Mouse (Mus musculus): ENCODE measurements around the gene Ubtf.

The Ubtf gene

DNA sequence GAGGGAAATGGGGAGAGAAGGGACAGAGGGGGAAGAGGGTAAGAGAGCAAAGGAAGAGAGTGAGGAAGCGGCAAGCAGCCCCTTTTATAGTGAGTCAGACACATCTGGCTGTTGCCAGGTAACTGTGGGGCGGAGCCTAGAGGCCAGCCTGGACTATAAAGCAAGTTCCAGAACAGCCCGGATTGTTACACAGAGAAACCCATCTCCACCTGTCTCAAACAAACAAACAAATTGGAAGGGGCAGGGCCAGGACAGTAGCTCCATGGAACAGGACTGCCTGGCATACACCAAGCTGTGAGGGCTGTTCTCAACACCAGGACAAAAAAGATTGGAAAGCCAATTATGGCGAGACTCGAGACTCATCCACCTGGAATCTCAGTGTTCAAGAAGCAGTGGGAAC, 27.4 kb upstream of the Ubtf start:
- no peak for ATAC-seq (ENCODE audit: low TSS enrichment)

DNA sequence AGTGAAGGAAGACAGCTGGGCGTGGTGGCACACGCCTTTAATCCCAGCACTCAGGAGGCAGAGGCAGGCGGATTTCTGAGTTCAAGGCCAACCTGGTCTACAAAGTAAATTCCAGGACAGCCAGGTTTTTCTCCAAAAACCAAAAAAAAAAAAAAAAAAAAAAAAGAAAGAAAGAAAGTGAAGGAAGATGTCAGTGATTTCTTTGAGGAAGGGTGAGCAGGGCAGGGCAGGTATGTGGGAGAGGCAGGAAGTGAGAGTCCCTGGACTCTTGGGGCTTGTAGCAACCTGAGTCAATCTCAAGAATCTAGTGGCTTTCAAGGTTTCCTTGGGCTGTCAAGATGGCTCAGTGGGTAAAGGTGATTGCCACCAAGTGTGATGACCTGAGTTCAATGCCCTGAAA, 24.9 kb upstream of the Ubtf start:
- no peak for ATAC-seq (ENCODE audit: low TSS enrichment)

GRCm38 (mm10) chr11:102342742-102343141, 23.2 kb upstream of the Ubtf start:
- no peak for ATAC-seq (ENCODE audit: low TSS enrichment)

GRCm38 (mm10) chr11:102341101-102341500, 21.6 kb upstream of the Ubtf start:
- no peak for ATAC-seq (ENCODE audit: low TSS enrichment)

- ATAC-seq (ENCODE audit: low TSS enrichment) = no peak
These were observed 20.1 kb upstream of the Ubtf start for GRCm38 (mm10) chr11:102339624-102340023.

- no peak for ATAC-seq (ENCODE audit: low TSS enrichment)
These were observed 19.7 kb upstream of the Ubtf start for GRCm38 (mm10) chr11:102339195-102339594.

GRCm38 (mm10) chr11:102338561-102338960, 19.0 kb upstream of the Ubtf start:
- ATAC-seq (ENCODE audit: low TSS enrichment) = no peak

DNA sequence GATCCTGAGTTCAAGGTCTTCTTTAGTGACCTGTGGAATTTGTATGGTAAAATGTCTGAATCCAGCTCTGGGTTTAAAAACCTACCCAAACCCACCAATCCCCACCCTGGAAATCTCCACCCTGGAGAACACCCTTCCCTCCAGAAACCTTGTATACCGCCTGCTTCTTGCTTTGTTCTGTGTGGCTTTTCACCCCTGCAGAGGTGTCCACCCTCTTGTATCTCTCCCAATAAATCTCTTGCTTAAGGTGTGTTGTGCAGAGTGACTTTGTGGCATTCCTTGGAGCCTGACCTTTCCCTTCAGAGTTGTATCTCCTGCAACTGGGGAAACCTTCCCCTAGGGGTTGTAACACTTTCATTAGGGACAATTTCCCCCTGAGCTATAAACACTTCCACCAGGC, 18.4 kb upstream of the Ubtf start:
- ATAC-seq (ENCODE audit: low TSS enrichment) = no peak

DNA sequence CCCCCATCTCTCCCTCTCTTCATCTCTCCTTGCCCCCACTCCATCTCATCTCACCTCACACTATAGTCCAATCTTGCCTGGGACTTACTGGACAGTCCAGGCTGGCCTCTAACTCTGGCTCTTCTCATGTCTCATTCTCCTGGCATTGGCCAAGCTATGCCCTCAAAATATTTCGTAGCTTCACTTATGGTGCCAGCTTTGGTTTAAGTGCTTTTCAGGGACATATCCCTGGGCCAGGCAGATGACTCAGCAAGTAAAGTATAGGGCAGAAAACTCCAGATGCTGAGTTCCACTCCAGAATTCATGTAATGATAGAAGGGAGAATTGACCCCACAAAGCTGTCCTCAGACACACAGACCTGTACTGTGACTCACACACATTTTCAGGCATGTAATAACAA, 16.6 kb upstream of the Ubtf start:
- no peak for ATAC-seq (ENCODE audit: low TSS enrichment)

DNA sequence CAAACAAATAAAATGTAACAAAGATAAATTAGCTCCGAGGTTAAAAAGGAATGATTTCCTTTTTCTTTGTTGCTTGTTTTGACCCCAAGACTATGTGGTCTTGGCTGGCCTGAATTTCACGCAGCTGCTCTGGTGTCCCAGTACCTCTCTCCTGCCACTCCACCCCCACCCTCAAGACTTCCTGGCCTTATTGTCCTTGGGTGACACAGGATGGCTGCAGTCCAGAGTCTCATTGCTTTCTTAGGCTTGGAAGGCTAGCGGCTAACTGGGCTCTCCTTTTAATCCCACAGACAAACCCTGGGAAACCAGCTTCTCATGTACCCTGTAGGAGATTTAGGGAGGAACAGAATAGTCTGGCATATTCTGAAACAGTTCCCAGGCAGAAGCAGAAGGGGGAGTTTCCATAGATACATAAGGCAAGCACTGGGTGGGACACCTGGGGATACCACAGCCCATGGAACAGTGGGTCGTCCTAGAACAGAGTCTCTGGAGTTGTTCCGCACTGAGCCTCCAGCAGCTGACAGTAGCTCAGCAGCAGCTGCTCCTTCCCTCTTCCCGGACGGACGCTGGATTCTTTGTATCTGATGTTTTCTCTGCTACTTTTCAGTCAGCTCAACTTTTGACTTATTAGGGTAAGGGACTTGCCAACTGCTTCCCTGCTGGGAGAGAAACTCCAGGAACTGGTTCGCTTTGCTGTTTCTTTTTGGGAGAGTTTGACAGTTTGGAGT, 15.6 kb upstream of the Ubtf start:
- no peak for ATAC-seq (ENCODE audit: low TSS enrichment)

DNA sequence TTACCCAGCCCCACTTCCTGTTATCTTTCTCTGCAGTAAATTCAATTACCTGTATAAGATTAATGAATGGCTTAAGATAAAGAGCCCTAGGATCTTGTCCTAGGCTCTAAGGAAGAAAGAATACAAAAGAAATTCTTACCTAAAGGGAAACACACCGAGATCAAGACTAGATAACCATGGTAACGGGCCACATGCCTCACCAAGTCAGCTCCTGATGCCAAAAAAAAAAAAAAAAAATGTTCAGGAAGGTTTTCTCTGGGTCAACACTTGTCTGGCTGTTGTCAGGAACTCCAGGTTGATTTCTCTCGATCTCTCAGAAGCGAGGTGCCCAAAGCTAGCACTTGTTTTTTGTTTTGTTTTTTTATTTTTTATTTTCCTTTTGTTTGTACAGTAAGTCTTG, 14.5 kb upstream of the Ubtf start:
- no peak for ATAC-seq (ENCODE audit: low TSS enrichment)

GRCm38 (mm10) chr11:102333061-102333460, 13.5 kb upstream of the Ubtf start:
- ATAC-seq (ENCODE audit: low TSS enrichment) = no peak

DNA sequence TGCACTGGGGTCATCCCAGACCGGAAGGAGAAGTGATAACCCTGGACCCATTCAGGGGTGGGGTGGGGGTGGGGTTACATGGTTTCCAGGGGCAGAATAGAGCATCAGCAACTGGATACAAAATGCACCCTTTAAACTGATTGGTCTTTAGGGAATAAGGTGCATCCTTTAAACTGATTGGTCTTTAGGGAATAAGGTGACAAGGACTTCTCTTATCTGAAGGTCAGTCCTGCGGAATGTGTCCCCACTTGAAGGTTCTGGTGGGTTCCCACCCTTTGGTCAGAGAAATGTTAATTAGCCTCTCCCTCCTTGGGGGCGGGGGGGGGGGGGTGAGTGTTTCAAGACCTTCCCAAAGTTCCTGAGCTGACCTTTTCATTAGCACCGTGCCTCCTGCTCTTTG, 12.3 kb upstream of the Ubtf start:
- no peak for ATAC-seq (ENCODE audit: low TSS enrichment)

- ATAC-seq (ENCODE audit: low TSS enrichment) = no peak
These were observed 10.5 kb upstream of the Ubtf start for GRCm38 (mm10) chr11:102330039-102330438.

DNA sequence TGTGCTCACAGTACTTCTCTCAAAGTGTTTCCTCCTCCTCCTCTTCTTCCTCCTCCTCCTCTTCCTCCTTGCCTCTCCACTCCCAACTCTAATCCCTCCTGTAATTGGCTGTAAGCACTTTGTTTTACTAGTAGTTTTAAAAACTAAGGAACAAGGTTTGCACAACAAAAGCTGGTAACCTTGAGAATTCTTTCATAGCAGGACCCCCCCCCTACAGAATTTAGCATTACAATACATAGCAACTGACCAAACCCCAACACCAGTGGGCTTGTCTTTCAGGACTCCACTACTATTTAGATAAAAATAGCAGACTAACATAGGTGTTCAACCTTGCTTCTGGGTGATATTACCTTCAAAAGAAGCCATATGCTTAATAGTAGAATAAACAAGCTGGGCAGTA, 10.0 kb upstream of the Ubtf start:
- no peak for ATAC-seq (ENCODE audit: low TSS enrichment)

DNA sequence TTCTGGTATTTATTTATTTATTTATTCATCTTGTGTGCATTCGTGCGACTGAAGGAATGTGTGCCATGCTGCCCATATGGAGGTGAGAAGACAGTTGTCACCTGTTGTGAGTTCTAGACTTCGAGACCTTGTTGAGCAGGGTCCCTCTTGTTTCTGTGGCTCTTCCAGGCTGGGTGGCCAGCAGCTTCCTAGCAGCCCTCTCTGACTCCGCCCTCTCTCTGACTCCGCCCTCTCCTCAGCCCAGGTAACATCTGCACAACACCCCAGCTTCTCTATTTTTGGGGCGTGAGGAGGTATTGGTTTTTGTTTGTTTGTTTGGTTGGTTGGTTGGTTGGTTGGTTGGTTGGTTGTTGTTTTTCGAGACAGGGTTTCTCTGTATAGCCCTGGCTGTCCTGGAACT, 8.3 kb upstream of the Ubtf start:
- ATAC-seq (ENCODE audit: low TSS enrichment) = no peak

DNA sequence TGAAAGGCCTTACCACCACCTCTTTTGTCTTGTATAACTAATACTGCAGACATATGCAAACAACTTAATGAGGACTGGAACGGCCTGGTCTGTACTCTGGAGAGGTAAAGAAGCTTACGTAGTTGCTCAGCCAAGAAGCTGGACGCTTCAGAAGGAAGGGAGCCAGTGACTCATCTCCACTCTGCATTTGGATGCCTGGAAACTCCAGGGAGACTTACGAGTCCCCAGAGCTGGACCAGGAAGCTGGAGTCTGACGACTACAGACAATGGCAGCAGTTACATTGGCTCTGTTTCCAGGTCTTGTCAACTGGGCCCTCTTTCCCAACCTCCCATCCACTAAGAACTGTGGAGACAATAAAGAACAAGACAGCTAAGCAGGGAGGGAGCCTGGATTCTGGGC, 7.7 kb upstream of the Ubtf start:
- ATAC-seq (ENCODE audit: low TSS enrichment) = no peak; the same call in 1 of the 2 replicates

GRCm38 (mm10) chr11:102323516-102323915, 4.0 kb upstream of the Ubtf start:
- no peak for ATAC-seq (ENCODE audit: low TSS enrichment)

DNA sequence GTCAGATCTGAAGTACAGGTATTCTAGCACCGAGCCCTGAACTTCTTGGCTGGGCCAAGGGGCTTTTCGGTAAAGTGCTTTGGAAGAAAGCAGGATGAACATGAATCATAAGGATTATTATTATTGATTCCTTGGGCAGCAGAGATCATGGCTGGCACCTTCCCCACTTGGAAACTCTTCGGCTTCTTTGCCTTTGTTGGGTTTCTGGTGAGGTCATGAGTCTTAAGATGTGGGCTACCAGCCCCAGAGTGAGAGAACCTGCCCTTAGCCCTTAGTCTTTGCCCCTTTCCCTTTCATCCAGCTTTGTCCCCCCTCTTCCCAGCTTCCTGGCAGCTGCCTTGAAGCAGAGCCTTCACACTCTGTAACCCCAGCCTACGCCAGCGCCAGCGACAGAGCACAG, 2.4 kb upstream of the Ubtf start:
- no peak for ATAC-seq (ENCODE audit: low TSS enrichment)

DNA sequence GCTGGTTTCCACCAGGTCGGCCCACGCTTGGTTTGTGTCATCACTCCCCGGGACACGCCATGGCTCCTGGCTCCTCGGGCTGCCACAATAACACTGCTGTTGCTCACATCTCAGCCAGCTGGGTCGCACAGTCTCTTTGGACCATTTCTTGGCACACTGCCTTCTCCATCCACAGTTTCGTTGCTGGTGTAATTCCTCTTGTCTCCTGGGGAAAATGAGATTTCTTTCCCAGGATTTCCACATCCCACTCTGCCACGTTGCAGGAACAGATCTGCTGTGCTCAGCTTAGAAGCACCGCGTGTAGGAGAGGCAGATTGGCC, 1.1 kb upstream of the Ubtf start:
- peak; percentile 22; the same call in 1 of the 2 replicates for ATAC-seq (ENCODE audit: low TSS enrichment)

GRCm38 (mm10) chr11:102319941-102320685, 571 bp upstream of the Ubtf start:
- peak; percentile 70 for ATAC-seq (ENCODE audit: low TSS enrichment)

DNA sequence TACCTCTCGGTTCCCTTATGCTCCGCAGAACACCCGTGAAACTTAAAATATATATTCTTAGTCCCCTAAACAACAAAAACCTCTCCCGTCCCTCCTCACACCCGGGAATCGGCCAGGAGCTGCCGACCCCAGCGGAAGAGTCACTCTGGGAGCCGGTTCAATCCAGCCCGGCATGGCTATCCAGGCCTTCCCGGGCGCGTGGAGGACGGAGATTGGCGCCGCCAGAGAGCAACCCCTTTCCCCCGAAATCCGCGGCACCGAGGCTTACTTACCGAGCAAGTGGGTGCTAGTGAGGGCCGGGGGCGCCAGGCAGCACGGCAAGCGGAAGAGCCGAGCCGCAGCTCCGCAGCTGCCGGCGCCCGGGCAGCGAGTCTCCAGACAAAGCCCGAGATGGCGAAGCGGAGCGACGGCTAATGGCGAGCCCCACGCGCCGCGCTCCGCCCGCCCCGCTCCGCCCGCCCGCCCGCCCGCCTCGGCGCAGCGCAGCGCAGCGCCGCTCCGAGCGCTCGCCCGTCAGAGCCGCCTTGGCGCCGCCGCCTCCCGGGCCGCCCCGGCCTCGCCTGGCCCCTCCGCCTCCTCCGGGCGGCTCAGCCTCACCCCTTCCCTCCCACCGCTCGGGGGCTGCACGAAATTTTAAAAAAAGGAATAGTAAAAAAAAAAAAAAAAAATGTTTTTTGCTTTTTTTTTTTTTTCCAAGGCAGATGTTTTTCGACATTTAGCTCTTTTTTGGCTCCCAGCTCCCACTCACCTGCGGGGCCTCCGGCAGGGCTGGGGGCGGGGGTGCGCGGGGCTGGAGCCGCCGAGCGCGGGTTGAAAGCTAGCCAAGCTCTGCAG, 749 bp downstream of the Ubtf start:
- ATAC-seq (ENCODE audit: low TSS enrichment) = no peak
